Mouse (Mus musculus) left cerebral cortex, adult 2 months (tissue): Measurements from ENCODE around the gene Vamp8. TPM values are rescaled to one million over a fixed set of nuclear protein-coding genes. Genes with fewer than 3 reads are reported as not detected.

Experiments used
- DNase-seq, 2 experiments: peaks; one replicate each; pipeline ENCODE4 v3.0.0; 2021 to 2022; ENCODE audit warnings: low spot score in 2 of 2, mixed read lengths in 1 of 2; ENCODE audit errors: extremely low spot score in 1 of 2
- H3K27ac ChIP-seq: fragments of 200-600 bp; 2 replicates; pipeline ENCODE4 v1.8.1; 2022
- H3K4me3 ChIP-seq: fragments of 200-600 bp; 2 replicates; pipeline ENCODE4 v1.8.1; 2022
- CTCF ChIP-seq: fragments of 200-600 bp; IDR thresholded peaks from 2 replicates; pipeline ENCODE4 v1.8.1; 2022; ENCODE audit warnings: antibody characterized with exemption, mild to moderate bottlenecking, moderate library complexity
- intact Hi-C: fragments of 180-260 bp; cut with DNase I; formaldehyde crosslinking; loops from one replicate; pipeline ENCODE4 v1.15.1; 2025
- long read RNA-seq, 2 experiments: library from polyadenylated mRNA; stranded (forward); transcript quantifications; one replicate each; pipeline ENCODE4 v2.0.0; 2021; ENCODE audit warnings: borderline mapping rate in 2 of 2
- total RNA-seq, 2 experiments: library from RNA; stranded (reverse); gene quantifications; 2 replicates each; pipeline ENCODE4 v1.2.3; 2021

Gene Vamp8
- 10 to 100 TPM; 11.7 to 15.4 TPM for total RNA-seq
- long read RNA-seq, experiment 1, transcript Vamp8-201 (3 exons, 820 nt) = major isoform, 9 of 11 reads
- long read RNA-seq, experiment 1, partial matches to known transcripts = 0 of 11 reads
- long read RNA-seq, experiment 1, other reads (novel, unspliced or antisense) = 0 of 11 reads
- long read RNA-seq, experiment 2, transcript Vamp8-201 (3 exons, 820 nt) = major isoform, 7 of 9 reads
- long read RNA-seq, experiment 2, partial matches to known transcripts = 0 of 9 reads
- long read RNA-seq, experiment 2, other reads (novel, unspliced or antisense) = 2 of 9 reads

GRCm38 (mm10) chr6:72389941-72390771 lies at the start of gene Vamp8:
Vamp8 (minus strand) TSS chr6:72390703.
- intact Hi-C loops = no loop called here

GRCm38 (mm10) chr6:72439355-72440185 lies 49.1 kb upstream of the Vamp8 start, which contains the start of gene Mat2a:
Mat2a (minus strand) TSS chr6:72439558.
- H3K4me3 ChIP-seq = peak within 1 kb of the TSS; percentile 92
- H3K27ac ChIP-seq = peak within 1 kb of the TSS; percentile 100
- intact Hi-C loops = loop anchor here (1.0 kb wide), 2 partner anchors 73 to 95 kb away; no protein-coding TSS in a partner anchor
- peak; percentile 82 for TF ChIP-seq CTCF
- peak; percentile 96 to 97 for DNase-seq

More at GRCm38 (mm10) chr6:72389941-72390771, at the start of gene Vamp8:
- peak within 1 kb of the TSS; percentile 76 for H3K27ac ChIP-seq
- no peak for TF ChIP-seq CTCF
- peak within 1 kb of the TSS; percentile 47 for H3K4me3 ChIP-seq
- peak; percentile 31 to 36 for DNase-seq

GRCm38 (mm10) chr6:72438862-72439354 lies 48.4 kb upstream of the Vamp8 start:
- peak; percentile 91 for DNase-seq

GRCm38 (mm10) chr6:72438226-72438625 lies 47.7 kb upstream of the Vamp8 start:
- intact Hi-C loops = no loop called here
- H3K4me3 ChIP-seq = peak overlapping the region; percentile 92
- no peak for TF ChIP-seq CTCF
- no peak for DNase-seq
- peak overlapping the region; percentile 100 for H3K27ac ChIP-seq

More at GRCm38 (mm10) chr6:72438862-72439354, 48.4 kb upstream of the Vamp8 start:
- no peak for TF ChIP-seq CTCF
- peak overlapping the region; percentile 100 for H3K27ac ChIP-seq
- H3K4me3 ChIP-seq = peak overlapping the region; percentile 92
- intact Hi-C loops = loop anchor here (1.0 kb wide), 2 partner anchors 73 to 95 kb away; no protein-coding TSS in a partner anchor

GRCm38 (mm10) chr6:72432153-72432552 lies 41.6 kb upstream of the Vamp8 start:
- intact Hi-C loops = no loop called here
- H3K27ac ChIP-seq = no peak overlapping the region; the same call in 1 of the 2 replicates
- no peak for TF ChIP-seq CTCF
- no peak for DNase-seq
- H3K4me3 ChIP-seq = no peak overlapping the region

GRCm38 (mm10) chr6:72430989-72431921 lies 40.8 kb upstream of the Vamp8 start:
- Histone ChIP-seq H3K27ac (peak overlapping the region; percentile 19; the same call in 1 of the 2 replicates), H3K4me3 (no peak overlapping the region)
- intact Hi-C loops = no loop called here
- no peak for DNase-seq
- TF ChIP-seq CTCF = peak; percentile 12; the same call in 1 of the 2 replicates

- Histone ChIP-seq H3K27ac (no peak overlapping the region), H3K4me3 (no peak overlapping the region)
- intact Hi-C loops = no loop called here
- no peak for TF ChIP-seq CTCF
- DNase-seq = no peak
These were observed 38.7 kb upstream of the Vamp8 start for GRCm38 (mm10) chr6:72429061-72429842.

- H3K4me3 ChIP-seq = no peak overlapping the region
- DNase-seq = peak; percentile 74 to 75
- intact Hi-C loops = loop anchor here (1.0 kb wide), 2 partner anchors 106 to 138 kb away; no protein-coding TSS in a partner anchor
- TF ChIP-seq CTCF = peak; percentile 88
- no peak overlapping the region for H3K27ac ChIP-seq
These were observed 37.5 kb upstream of the Vamp8 start for GRCm38 (mm10) chr6:72428036-72428435.

- Histone ChIP-seq H3K4me3 (no peak overlapping the region), H3K27ac (no peak overlapping the region)
- no peak for DNase-seq
- TF ChIP-seq CTCF = no peak
- intact Hi-C loops = no loop called here
These were observed 35.1 kb upstream of the Vamp8 start for GRCm38 (mm10) chr6:72425646-72426045.
